Comparison of ENCODE assay signal across 9 mouse cellular contexts in genomic region chr8:95435471-95435870, GRCm38 (mm10). TPM values are rescaled to one million over a fixed set of nuclear protein-coding genes. Genes with fewer than 3 reads are reported as not detected.
A peak's percentile ranks its signal among the peaks of the same experiment; 100 is the strongest.
DNase-seq lines count a peak whose midpoint lies in the region; ATAC-seq and TF ChIP-seq lines count a peak whose summit lies in the region.
"Had no signal": no experiment of that assay in that cellular context is flagged by ENCODE, and none has a peak within 500 bp of the region (broad histone marks: within the 10 kb centered on the region; RNA-seq: fewer than 3 reads in every experiment).

No protein-coding gene starts in this region.

- no peak for TF ChIP-seq CTCF in left cerebral cortex, adult 2 months (IDR thresholded peaks at IDR 0.05)
- TF ChIP-seq CTCF in midbrain, postnatal 0 days (IDR thresholded peaks at IDR 0.05): no peak

- no peak overlapping the region for H3K27ac ChIP-seq in left cerebral cortex, adult 2 months
- H3K27ac ChIP-seq in limb, embryonic 10.5 days: peak overlapping the region; percentile 94
- no peak overlapping the region for H3K27ac ChIP-seq in midbrain, postnatal 0 days (ENCODE audit: low read depth, low read length)

- no peak for ATAC-seq in midbrain, postnatal 0 days (ENCODE audit: low FRiP score)

- H3K4me3 ChIP-seq in left cerebral cortex, adult 2 months: peak overlapping the region; percentile 85; the same call in 1 of the 2 replicates
- peak overlapping the region; percentile 89 for H3K4me3 ChIP-seq in limb, embryonic 10.5 days
- peak overlapping the region; percentile 72; the same call in 1 of the 2 replicates for H3K4me3 ChIP-seq in midbrain, postnatal 0 days (ENCODE audit: low read depth, low read length)

- WGBS in limb, embryonic 10.5 days: 97% methylated on average over 9 of the region's 9 CpGs
- 91% methylated on average over 9 of the region's 9 CpGs for WGBS in midbrain, postnatal 0 days

- no peak overlapping the region for H3K9ac ChIP-seq in midbrain, postnatal 0 days (replicated peaks; ENCODE audit: low read length, poor library complexity, severe bottlenecking)

- H3K4me2 ChIP-seq in midbrain, postnatal 0 days (ENCODE audit: low read depth, low read length, poor library complexity, severe bottlenecking): peak overlapping the region; percentile 35

- peaks cover 6% of the 10 kb centered on the region for H3K36me3 ChIP-seq in limb, embryonic 10.5 days
- H3K36me3 ChIP-seq in midbrain, postnatal 0 days (ENCODE audit: insufficient read depth, low read length): no peaks in the 10 kb centered on the region

- peak; percentile 37 for DNase-seq in cerebellum, adult 9-11 months
- no peak for DNase-seq in cerebellum, adult 11 months
- no peak for DNase-seq in left cerebral cortex, adult 2 months (ENCODE audit: extremely low spot score in 1 of 2, low spot score in 2 of 2)
- DNase-seq in left cerebral cortex, postnatal 14 days (ENCODE audit: low spot score in 2 of 2): no peak
- no peak for DNase-seq in limb, embryonic 10.5 days (ENCODE audit: low spot score)
- no peak for DNase-seq in midbrain, postnatal 0 days (ENCODE audit: low spot score)
- DNase-seq in ovary, postnatal 36 days (ENCODE audit: low spot score): no peak
- no peak for DNase-seq in spleen, adult 12 weeks (ENCODE audit: low spot score)

- no peaks in the 10 kb centered on the region for H3K27me3 ChIP-seq in limb, embryonic 10.5 days (ENCODE audit: low read depth, poor library complexity, severe bottlenecking)
- H3K27me3 ChIP-seq in midbrain, postnatal 0 days (ENCODE audit: insufficient read depth, low read length): no peaks in the 10 kb centered on the region
- H3K27me3 ChIP-seq: megakaryocyte, embryonic 14.5 days had no signal

- peaks cover 17% of the 10 kb centered on the region for H3K4me1 ChIP-seq in limb, embryonic 10.5 days
- H3K4me1 ChIP-seq in midbrain, postnatal 0 days (ENCODE audit: insufficient read depth, low read length): peaks cover 12% of the 10 kb centered on the region; the same call in 1 of the 2 replicates

- intact Hi-C loops in left cerebral cortex, adult 2 months (cut with DNase I): loop anchor here (2.0 kb wide), 1 partner anchor 83 kb away; the partner anchor contains the start of gene Mmp15
- intact Hi-C loops in left cerebral cortex, postnatal 14 days (cut with DNase I): loop anchor here (2.0 to 10.0 kb wide), 2 partner anchors 83 to 259 kb away; partner anchors contain the start of gene Mmp15

- H3K9me3 ChIP-seq in limb, embryonic 10.5 days (replicated peaks): no peaks in the 10 kb centered on the region
- H3K9me3 ChIP-seq in midbrain, postnatal 0 days (ENCODE audit: low read length): no peaks in the 10 kb centered on the region
- H3K9me3 ChIP-seq: megakaryocyte, embryonic 14.5 days had no signal

RNA-seq across cellular contexts. Expression of gene Cfap20, which starts 0.8 kb away (rescaled TPM):
- 10 to 100 TPM; 57.7 to 58.7 TPM for total RNA-seq in left cerebral cortex, adult 2 months (2021)
- 10 to 100 TPM; 64.9 to 65.9 TPM for total RNA-seq in left cerebral cortex, postnatal 14 days (2021)
- 134 and 143 TPM in 2 replicates for polyA plus RNA-seq in limb, embryonic 10.5 days (2016; fragmentation: Nextera tagmentation; extraction: Ambion mirVana)
- 71.9 and 80.4 TPM in 2 replicates for total RNA-seq in midbrain, postnatal 0 days (2014; rRNA removed)
- polyA plus RNA-seq in midbrain, postnatal 0 days (2015; fragmentation: Nextera tagmentation; extraction: Ambion mirVana): 119 and 129 TPM in 2 replicates

RNA-seq across cellular contexts. Expression of gene Csnk2a2, which starts 54.4 kb away (rescaled TPM):
- 10 to 100 TPM; 71.6 to 86.2 TPM for total RNA-seq in left cerebral cortex, adult 2 months (2021)
- total RNA-seq in left cerebral cortex, postnatal 14 days (2021): 10 to 100 TPM; 83.1 to 91.0 TPM
- 14.0 and 16.4 TPM in 2 replicates for polyA plus RNA-seq in limb, embryonic 10.5 days (2016; fragmentation: Nextera tagmentation; extraction: Ambion mirVana)
- total RNA-seq in midbrain, postnatal 0 days (2014; rRNA removed): 19.8 and 28.1 TPM in 2 replicates
- polyA plus RNA-seq in midbrain, postnatal 0 days (2015; fragmentation: Nextera tagmentation; extraction: Ambion mirVana): 8.1 and 9.6 TPM in 2 replicates
